In genomic region chr11:17460920-17461279, GRCm38 (mm10) we compare ENCODE assay signal across 8 mouse cellular contexts.
DNase-seq lines count a peak whose midpoint lies in the region; ATAC-seq and TF ChIP-seq lines count a peak whose summit lies in the region.

No protein-coding gene starts in this region.

- no peaks in the 10 kb centered on the region for H3K4me1 ChIP-seq in hindbrain, embryonic 11.5 days (replicated peaks; ENCODE audit: control insufficient read depth, insufficient read depth, low read length)
- H3K4me1 ChIP-seq in liver, embryonic 14.5 days (replicated peaks; ENCODE audit: control insufficient read depth in 2 of 2, insufficient read depth in 2 of 2, low read length in 1 of 2) = no peaks in the 10 kb centered on the region
- H3K4me1 ChIP-seq in neural tube, embryonic 15.5 days = peaks cover 13% of the 10 kb centered on the region

- no peak for TF ChIP-seq CTCF in liver, embryonic 14.5 days (IDR thresholded peaks at IDR 0.05; ENCODE audit: low read depth)

- H3K27me3 ChIP-seq in hindbrain, embryonic 11.5 days (ENCODE audit: control insufficient read depth, insufficient read depth, low read length) = no peaks in the 10 kb centered on the region
- no peaks in the 10 kb centered on the region for H3K27me3 ChIP-seq in liver, embryonic 14.5 days (ENCODE audit: control insufficient read depth, insufficient read depth, low read length)
- H3K27me3 ChIP-seq in neural tube, embryonic 15.5 days (replicated peaks) = peaks cover 5% of the 10 kb centered on the region; the same call in 1 of the 2 replicates

- peak overlapping the region; percentile 23; the same call in 1 of the 2 replicates for H3K4me2 ChIP-seq in hindbrain, embryonic 11.5 days (replicated peaks; ENCODE audit: low read depth, low read length)
- H3K4me2 ChIP-seq in liver, embryonic 14.5 days (ENCODE audit: low read depth) = peak overlapping the region; percentile 13
- peak overlapping the region; percentile 51 for H3K4me2 ChIP-seq in neural tube, embryonic 15.5 days

- 0 out of 2 replicates have a peak, but pooled peaks have one; percentile 45 for ATAC-seq in hindbrain, embryonic 11.5 days (ENCODE audit: low FRiP score)
- no peak for ATAC-seq in liver, embryonic 14.5 days (ENCODE audit: insufficient read depth)
- no peak for ATAC-seq in neural tube, embryonic 15.5 days (ENCODE audit: low FRiP score)

- no peak overlapping the region for H3K9ac ChIP-seq in hindbrain, embryonic 11.5 days (ENCODE audit: low read depth, low read length)
- no peak overlapping the region for H3K9ac ChIP-seq in liver, embryonic 14.5 days (replicated peaks)
- H3K9ac ChIP-seq in neural tube, embryonic 15.5 days (replicated peaks) = no peak overlapping the region

- H3K4me3 ChIP-seq in hindbrain, embryonic 11.5 days (ENCODE audit: low read depth, low read length) = no peak overlapping the region
- H3K4me3 ChIP-seq in liver, embryonic 14.5 days (ENCODE audit: insufficient read depth in 1 of 2, low read depth in 2 of 2, low read length in 2 of 2) = no peak overlapping the region
- H3K4me3 ChIP-seq in neural tube, embryonic 15.5 days (replicated peaks) = peak overlapping the region; percentile 17

- H3K27ac ChIP-seq in hindbrain, embryonic 11.5 days (ENCODE audit: low read depth, low read length) = no peak overlapping the region
- H3K27ac ChIP-seq in liver, embryonic 14.5 days = no peak overlapping the region
- no peak overlapping the region for H3K27ac ChIP-seq in neural tube, embryonic 15.5 days (replicated peaks)

- 2% methylated on average over 13 of the region's 13 CpGs for WGBS in hindbrain, embryonic 11.5 days
- WGBS in liver, embryonic 14.5 days (ENCODE audit: insufficient replicate concordance) = 8% methylated on average over 13 of the region's 13 CpGs
- 7% methylated on average over 13 of the region's 13 CpGs for WGBS in neural tube, embryonic 15.5 days

- no peaks in the 10 kb centered on the region for H3K36me3 ChIP-seq in hindbrain, embryonic 11.5 days (ENCODE audit: control insufficient read depth, insufficient read depth, low read length)
- no peaks in the 10 kb centered on the region for H3K36me3 ChIP-seq in liver, embryonic 14.5 days (replicated peaks; ENCODE audit: control insufficient read depth, insufficient read depth, low read depth)
- H3K36me3 ChIP-seq in neural tube, embryonic 15.5 days = no peaks in the 10 kb centered on the region

- no peak for TF ChIP-seq EP300 in liver, embryonic 14.5 days (IDR thresholded peaks at IDR 0.05; ENCODE audit: low read depth)

- peak; percentile 73 for DNase-seq in ES-CJ7 (ENCODE audit: low read depth, low spot score)
- peak; percentile 54 for DNase-seq in embryo, embryonic 9.5 days (ENCODE audit: extremely low spot score)
- DNase-seq in hindbrain, embryonic 11.5 days (ENCODE audit: low spot score) = peak; percentile 51
- DNase-seq in liver, embryonic 14.5 days (ENCODE audit: low read depth in 3 of 3, low spot score in 3 of 3) = no peak
- DNase-seq in c-Kit-positive CD71-positive TER-119-positive erythroid progenitor cells, embryonic 14.5 days (ENCODE audit: low spot score) = no peak
- DNase-seq in frontal cortex, postnatal 25 days (ENCODE audit: low spot score in 2 of 2) = no peak
- no peak for DNase-seq in thymus, postnatal 4 days

- H3K9me3 ChIP-seq in hindbrain, embryonic 11.5 days (ENCODE audit: control insufficient read depth, low read length) = no peaks in the 10 kb centered on the region
- H3K9me3 ChIP-seq in liver, embryonic 14.5 days (ENCODE audit: control insufficient read depth, low read length) = no peaks in the 10 kb centered on the region
- no peaks in the 10 kb centered on the region for H3K9me3 ChIP-seq in neural tube, embryonic 15.5 days (replicated peaks)

Comparison
In these comparisons a context has a peak if more than half of its experiments do, and no peak if none do; other contexts are left out.
1. DNase-seq: peak in ES-CJ7 (single experiment), embryo, embryonic 9.5 days (single experiment) and hindbrain, embryonic 11.5 days (single experiment); none in liver, embryonic 14.5 days (0 of 3), c-Kit-positive CD71-positive TER-119-positive erythroid progenitor cells, embryonic 14.5 days (single experiment), frontal cortex, postnatal 25 days (0 of 2) and thymus, postnatal 4 days (single experiment).
2. Peak in every context shown above with its lines, with median percentiles within 50 percentile points of each other: H3K4me2 ChIP-seq.